Mouse (Mus musculus): ENCODE results near the gene Frmd4a. TPM values are rescaled to one million over a fixed set of nuclear protein-coding genes. Genes with fewer than 3 reads are reported as not detected.
A peak's percentile ranks its signal among the peaks of the same experiment; 100 is the strongest.
"Not testable (repeated sequence)": the region's sequence is repeated elsewhere in the genome, so short reads cannot be mapped to it uniquely, and the experiment has no call there.

The Frmd4a gene
- polyA plus RNA-seq, 1 experiment from 2014 or later = 72.7 TPM

DNA sequence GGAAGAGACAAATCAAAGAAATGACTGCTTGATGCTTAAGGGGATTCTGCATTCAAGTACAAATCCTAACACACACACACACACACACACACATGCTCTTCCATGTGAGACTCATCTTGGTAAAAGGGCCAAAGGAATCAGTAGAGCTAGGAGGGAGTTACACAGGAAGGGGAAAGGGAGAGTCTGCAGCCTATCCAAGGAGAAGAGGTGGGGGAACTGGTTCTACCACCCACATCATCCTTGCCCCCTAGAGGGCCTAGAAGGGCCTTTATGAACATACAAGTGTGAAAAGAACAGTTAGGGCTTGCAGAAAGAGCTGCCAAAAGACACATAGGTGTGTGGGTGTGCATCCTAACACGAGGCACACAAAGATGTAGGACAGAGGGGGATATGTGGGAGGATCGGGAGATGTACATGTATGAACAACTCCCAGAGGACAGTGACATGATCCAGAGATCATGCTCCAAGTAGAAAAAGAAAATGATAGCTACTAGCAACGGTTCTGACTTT, 576.4 kb downstream of the Frmd4a start:
- WGBS = 91% methylated on average over 3 of the region's 3 CpGs
- no peak for ATAC-seq (replicated peaks)
- H3K36me3 ChIP-seq = peaks cover 64% of the 10 kb centered on the region

DNA sequence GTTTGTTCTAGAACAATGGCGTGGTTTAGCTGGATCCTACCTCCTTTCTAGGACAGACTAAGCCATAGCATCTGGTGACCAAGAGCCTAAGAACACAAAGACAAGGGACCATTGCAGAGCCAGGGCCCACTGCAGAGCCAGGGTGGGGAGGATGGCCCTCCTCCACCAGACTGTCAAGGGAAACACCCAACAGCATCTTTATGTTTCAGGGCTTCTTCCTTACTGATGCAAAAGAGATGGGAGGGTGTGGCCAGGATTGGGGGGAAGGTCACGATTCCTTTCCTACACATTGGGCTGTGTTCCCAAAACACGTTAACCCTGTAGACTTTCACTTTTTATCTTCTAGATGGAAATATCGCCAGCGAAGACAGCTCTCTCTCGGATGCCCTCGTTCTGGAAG, 579.5 kb downstream of the Frmd4a start:
- ATAC-seq (replicated peaks) = no peak
- H3K27me3 ChIP-seq = no peaks in the 10 kb centered on the region
- peaks cover 21% of the 10 kb centered on the region for H3K4me1 ChIP-seq
- 0 out of 2 replicates have a peak overlapping the region, but pooled peaks have one; percentile 35 for H3K27ac ChIP-seq (replicated peaks)
- no peaks in the 10 kb centered on the region for H3K9me3 ChIP-seq
- WGBS = 88% methylated on average over 7 of the region's 7 CpGs
- no peak overlapping the region for H3K4me2 ChIP-seq (replicated peaks)
- no peak overlapping the region for H3K4me3 ChIP-seq
- no peak overlapping the region for H3K9ac ChIP-seq (replicated peaks)
- H3K36me3 ChIP-seq = peaks cover 41% of the 10 kb centered on the region

More for the DNA sequence above, 576.4 kb downstream of the Frmd4a start:
- H3K4me2 ChIP-seq (replicated peaks) = no peak overlapping the region
- no peak overlapping the region for H3K9ac ChIP-seq (replicated peaks)
- no peaks in the 10 kb centered on the region for H3K27me3 ChIP-seq
- H3K4me1 ChIP-seq = 0 out of 2 replicates have a peak, but pooled peaks cover 6% of the 10 kb centered on the region
- no peaks in the 10 kb centered on the region for H3K9me3 ChIP-seq
- no peak overlapping the region for H3K27ac ChIP-seq (replicated peaks)
- H3K4me3 ChIP-seq = no peak overlapping the region

DNA sequence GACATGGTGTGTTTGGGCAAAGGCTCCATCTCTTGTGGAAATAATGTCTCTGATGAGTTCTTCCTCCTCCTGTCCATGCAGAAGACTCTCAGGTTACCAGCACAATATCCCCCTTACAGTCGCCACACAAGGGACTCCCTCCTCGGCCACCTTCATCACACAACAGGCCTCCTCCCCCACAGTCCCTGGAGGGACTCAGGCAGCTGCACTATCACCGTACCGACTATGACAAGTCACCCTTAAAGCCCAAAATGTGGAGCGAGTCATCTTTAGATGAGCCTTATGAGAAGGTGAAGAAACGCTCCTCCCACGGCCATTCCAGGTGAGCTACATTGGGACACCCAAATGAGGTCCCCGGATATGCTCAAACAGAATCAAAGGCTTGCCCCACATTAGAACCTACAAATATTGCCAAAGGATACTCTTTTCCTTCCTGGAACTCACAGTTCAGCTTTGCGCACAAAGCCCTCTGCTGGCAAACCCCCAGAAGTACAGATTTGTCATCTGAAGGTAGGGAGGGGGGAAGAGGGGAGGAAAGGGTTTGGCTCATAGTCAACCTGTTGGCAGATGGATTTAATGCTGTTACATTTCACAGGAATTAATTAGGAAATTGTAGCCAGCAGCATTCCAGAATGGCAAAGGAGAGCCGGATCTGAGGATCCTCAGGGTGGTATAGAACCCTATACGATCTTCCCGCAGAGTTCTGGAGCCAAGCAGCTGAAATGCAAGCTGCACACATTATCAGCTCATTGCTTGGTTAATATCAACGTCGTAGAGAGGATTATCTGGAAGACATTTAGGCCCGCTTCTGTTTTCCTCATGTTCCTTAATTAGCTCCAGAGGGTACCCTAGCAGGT, 583.7 kb downstream of the Frmd4a start:
- H3K27ac ChIP-seq (replicated peaks) = peak overlapping the region; percentile 62
- H3K4me1 ChIP-seq = peaks cover 23% of the 10 kb centered on the region
- H3K9me3 ChIP-seq = no peaks in the 10 kb centered on the region
- no peak overlapping the region for H3K9ac ChIP-seq (replicated peaks)
- H3K4me3 ChIP-seq = no peak overlapping the region
- WGBS = 43% methylated on average over 15 of the region's 15 CpGs
- no peaks in the 10 kb centered on the region for H3K27me3 ChIP-seq
- H3K36me3 ChIP-seq = peaks cover 54% of the 10 kb centered on the region
- H3K4me2 ChIP-seq (replicated peaks) = no peak overlapping the region
- peak; percentile 68 for ATAC-seq (replicated peaks)

DNA sequence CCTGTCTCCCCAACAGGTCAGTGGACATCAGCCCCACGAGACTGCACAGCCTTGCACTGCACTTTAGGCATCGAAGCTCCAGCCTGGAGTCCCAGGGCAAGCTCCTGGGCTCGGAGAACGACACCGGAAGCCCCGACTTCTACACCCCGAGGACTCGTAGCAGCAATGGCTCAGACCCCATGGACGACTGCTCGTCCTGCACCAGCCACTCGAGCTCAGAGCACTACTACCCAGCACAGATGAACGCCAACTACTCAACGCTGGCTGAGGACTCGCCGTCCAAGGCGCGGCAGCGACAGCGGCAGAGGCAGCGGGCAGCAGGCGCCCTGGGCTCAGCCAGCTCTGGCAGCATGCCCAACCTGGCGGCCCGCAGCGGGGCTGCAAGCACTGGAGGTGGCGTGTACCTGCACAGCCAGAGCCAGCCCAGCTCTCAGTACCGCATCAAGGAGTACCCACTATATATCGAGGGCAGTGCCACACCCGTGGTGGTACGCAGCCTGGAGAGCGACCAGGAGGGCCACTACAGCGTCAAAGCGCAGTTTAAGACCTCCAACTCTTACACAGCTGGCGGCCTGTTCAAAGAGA, 585.9 kb downstream of the Frmd4a start:
- no peak overlapping the region for H3K4me3 ChIP-seq
- H3K4me1 ChIP-seq = peaks cover 23% of the 10 kb centered on the region
- ATAC-seq (replicated peaks) = no peak
- H3K27ac ChIP-seq (replicated peaks) = no peak overlapping the region
- no peaks in the 10 kb centered on the region for H3K9me3 ChIP-seq
- no peak overlapping the region for H3K4me2 ChIP-seq (replicated peaks)
- H3K36me3 ChIP-seq = peaks cover 62% of the 10 kb centered on the region
- no peak overlapping the region for H3K9ac ChIP-seq (replicated peaks)
- WGBS = 89% methylated on average over 33 of the region's 33 CpGs
- no peaks in the 10 kb centered on the region for H3K27me3 ChIP-seq

DNA sequence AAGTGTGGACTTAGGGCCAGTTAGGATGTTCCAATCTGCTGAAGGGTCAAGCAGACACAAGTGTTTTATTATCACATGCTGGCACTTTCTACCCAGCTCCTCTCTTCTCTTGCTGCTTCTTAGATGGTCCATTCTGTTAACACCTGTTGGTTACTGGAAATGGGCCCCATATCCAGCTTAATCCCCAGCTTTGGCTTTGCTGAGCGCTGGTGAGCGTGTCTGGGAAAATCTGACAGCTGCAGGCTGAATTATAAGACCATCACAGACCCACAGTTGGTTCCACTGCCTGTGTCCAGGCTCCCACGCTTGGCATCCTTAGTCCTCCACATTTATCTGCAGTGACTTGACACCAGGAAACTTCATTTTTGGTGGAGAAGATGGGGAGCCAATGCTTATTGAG, 589.0 kb downstream of the Frmd4a start:
- no peaks in the 10 kb centered on the region for H3K9me3 ChIP-seq
- no peaks in the 10 kb centered on the region for H3K27me3 ChIP-seq
- no peak overlapping the region for H3K9ac ChIP-seq (replicated peaks)
- ATAC-seq (replicated peaks) = no peak
- no peak overlapping the region for H3K27ac ChIP-seq (replicated peaks)
- 94% methylated on average over 3 of the region's 3 CpGs for WGBS
- no peak overlapping the region for H3K4me3 ChIP-seq
- H3K4me2 ChIP-seq (replicated peaks) = no peak overlapping the region
- peaks cover 11% of the 10 kb centered on the region for H3K4me1 ChIP-seq
- H3K36me3 ChIP-seq = peaks cover 87% of the 10 kb centered on the region

DNA sequence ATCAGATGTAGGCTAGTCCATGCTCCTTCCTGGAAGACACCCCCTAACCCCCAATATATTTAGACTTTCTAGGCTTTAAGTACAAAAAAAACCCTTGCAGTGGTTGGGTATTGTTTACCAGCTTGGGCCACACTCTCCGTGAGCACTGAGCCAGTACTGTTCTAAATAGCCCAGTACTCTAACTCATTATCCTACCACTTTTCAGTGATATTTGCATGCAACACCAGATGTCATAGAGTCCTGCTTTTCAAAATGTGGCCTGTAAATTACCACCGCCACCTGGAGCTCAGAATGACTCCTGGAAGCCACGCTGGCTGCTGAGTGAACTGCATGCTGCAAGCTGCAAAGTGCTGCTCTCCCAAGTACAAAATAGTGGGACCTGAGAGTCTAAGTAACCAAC, 590.7 kb downstream of the Frmd4a start:
- H3K4me1 ChIP-seq = peaks cover 3% of the 10 kb centered on the region; the same call in 1 of the 2 replicates
- H3K27ac ChIP-seq (replicated peaks) = no peak overlapping the region; the same call in 1 of the 2 replicates
- no peak overlapping the region for H3K4me2 ChIP-seq (replicated peaks)
- ATAC-seq (replicated peaks) = peak; percentile 57
- 50% methylated on average over 3 of the region's 3 CpGs for WGBS
- peaks cover 91% of the 10 kb centered on the region for H3K36me3 ChIP-seq
- no peak overlapping the region for H3K9ac ChIP-seq (replicated peaks)
- no peaks in the 10 kb centered on the region for H3K9me3 ChIP-seq
- H3K27me3 ChIP-seq = no peaks in the 10 kb centered on the region
- no peak overlapping the region for H3K4me3 ChIP-seq

DNA sequence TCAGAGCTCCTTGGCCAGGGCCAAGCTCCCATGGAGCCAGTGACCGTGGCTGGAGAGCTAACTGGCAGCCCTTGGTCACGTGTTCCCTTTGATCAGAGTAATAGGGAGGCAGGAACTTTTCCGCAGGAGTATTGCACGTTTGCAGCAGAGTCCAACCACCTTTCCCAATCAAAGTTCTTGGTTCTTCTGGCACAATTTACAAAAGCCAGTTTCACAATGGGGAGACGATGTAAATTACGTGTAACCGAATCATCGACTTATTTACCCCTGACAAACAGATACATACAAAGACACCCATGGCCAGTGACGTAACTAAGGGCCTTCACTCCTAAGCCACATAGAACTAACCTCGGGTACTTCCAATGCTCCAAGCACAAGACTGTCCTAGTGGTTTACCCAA, 591.9 kb downstream of the Frmd4a start:
- Histone ChIP-seq H3K27ac (replicated peaks) (no peak overlapping the region), H3K4me1 (peaks cover 3% of the 10 kb centered on the region; the same call in 1 of the 2 replicates), H3K27me3 (no peaks in the 10 kb centered on the region), H3K4me2 (replicated peaks) (no peak overlapping the region), H3K4me3 (no peak overlapping the region), H3K36me3 (peaks cover 84% of the 10 kb centered on the region), H3K9ac (replicated peaks) (no peak overlapping the region), H3K9me3 (no peaks in the 10 kb centered on the region)
- ATAC-seq (replicated peaks) = no peak
- 85% methylated on average over 10 of the region's 10 CpGs for WGBS

DNA sequence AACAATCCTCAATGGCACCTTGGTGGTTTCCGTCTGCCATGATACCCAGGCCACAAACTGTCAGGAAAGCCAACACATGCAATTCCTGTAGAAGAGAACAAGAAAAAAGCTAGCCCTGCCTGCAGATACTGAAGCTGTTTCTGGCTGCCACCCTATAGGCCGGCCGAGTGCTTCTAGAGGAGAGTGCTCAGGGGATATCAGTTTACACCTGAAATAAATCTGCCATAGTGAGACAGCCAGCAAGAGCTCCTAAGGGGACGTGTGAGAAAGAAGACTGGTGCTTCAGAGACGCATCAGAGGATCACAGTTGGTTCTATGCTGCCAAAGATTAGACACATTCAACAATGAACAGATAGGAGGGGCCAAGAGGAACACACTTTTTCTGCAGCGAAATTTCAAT, 593.8 kb downstream of the Frmd4a start:
- Histone ChIP-seq H3K9me3 (no peaks in the 10 kb centered on the region), H3K36me3 (peaks cover 67% of the 10 kb centered on the region)
- WGBS = 83% methylated on average over 6 of the region's 6 CpGs

DNA sequence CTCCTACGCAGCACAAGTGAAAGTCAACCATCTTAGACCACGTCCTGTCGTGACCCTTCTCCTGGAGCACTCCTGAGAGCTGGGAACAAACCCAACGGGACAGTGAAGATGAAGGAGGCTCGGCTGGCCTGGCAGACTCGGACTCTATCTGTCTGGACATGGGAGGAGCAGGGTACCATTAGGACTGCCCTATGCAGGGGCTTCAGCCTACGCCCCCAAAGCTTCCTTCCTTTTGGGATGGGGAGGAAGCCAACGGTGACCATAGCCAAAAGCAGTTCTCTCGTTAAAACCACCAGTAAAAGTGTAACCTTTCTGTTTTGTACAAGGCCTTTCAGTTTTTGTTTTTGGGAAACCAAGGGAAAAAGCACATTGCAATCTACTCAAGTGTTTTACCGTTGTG, 594.2 kb downstream of the Frmd4a start:
- peaks cover 3% of the 10 kb centered on the region; the same call in 1 of the 2 replicates for H3K4me1 ChIP-seq
- no peak overlapping the region for H3K4me2 ChIP-seq (replicated peaks)
- no peak overlapping the region for H3K27ac ChIP-seq (replicated peaks)
- no peak for ATAC-seq (replicated peaks)
- no peak overlapping the region for H3K9ac ChIP-seq (replicated peaks)
- peaks cover 63% of the 10 kb centered on the region for H3K36me3 ChIP-seq
- H3K27me3 ChIP-seq = no peaks in the 10 kb centered on the region
- no peaks in the 10 kb centered on the region for H3K9me3 ChIP-seq
- WGBS = 85% methylated on average over 10 of the region's 10 CpGs
- no peak overlapping the region for H3K4me3 ChIP-seq

More for the DNA sequence above, 593.8 kb downstream of the Frmd4a start:
- H3K4me3 ChIP-seq = no peak overlapping the region
- H3K27ac ChIP-seq (replicated peaks) = no peak overlapping the region
- H3K9ac ChIP-seq (replicated peaks) = no peak overlapping the region
- no peak overlapping the region for H3K4me2 ChIP-seq (replicated peaks)
- peaks cover 3% of the 10 kb centered on the region; the same call in 1 of the 2 replicates for H3K4me1 ChIP-seq
- H3K27me3 ChIP-seq = no peaks in the 10 kb centered on the region
- no peak for ATAC-seq (replicated peaks)

DNA sequence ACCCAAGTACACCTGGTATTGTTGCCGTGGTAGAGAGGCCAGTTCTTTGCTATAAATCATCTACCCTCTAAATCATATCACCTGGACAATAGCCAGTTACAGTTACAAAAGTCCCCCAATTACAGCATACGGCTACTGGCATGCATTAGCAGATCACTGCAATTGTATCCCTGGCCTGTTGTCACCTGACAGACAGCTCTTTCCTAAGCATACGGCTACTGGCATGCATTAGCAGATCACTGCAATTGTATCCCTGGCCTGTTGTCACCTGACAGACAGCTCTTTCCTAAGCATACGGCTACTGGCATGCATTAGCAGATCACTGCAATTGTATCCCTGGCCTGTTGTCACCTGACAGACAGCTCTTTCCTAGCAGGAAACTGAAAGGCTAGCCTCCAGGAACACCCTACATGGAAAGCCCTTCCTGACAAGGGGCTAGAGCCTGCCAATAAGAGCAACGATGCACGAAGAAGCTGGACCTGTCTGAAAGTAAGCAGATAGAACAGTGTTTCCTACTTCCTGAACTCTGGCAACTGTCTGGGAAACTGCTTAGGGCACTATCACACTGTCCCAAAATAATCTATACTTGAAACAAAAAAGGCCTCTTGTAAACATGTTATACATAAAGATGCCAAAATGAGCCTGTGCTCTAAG, 596.9 kb downstream of the Frmd4a start:
- H3K9me3 ChIP-seq; H3K27me3 ChIP-seq; H3K4me1 ChIP-seq; H3K9ac ChIP-seq (replicated peaks); H3K4me2 ChIP-seq (replicated peaks); H3K4me3 ChIP-seq: not testable (repeated sequence)
- 42% methylated on average over 6 of the region's 6 CpGs for WGBS
- Histone ChIP-seq H3K36me3 (peaks cover 38% of the 10 kb centered on the region), H3K27ac (replicated peaks) (peak overlapping the region; percentile 66)
- ATAC-seq (replicated peaks) = peak; percentile 83

DNA sequence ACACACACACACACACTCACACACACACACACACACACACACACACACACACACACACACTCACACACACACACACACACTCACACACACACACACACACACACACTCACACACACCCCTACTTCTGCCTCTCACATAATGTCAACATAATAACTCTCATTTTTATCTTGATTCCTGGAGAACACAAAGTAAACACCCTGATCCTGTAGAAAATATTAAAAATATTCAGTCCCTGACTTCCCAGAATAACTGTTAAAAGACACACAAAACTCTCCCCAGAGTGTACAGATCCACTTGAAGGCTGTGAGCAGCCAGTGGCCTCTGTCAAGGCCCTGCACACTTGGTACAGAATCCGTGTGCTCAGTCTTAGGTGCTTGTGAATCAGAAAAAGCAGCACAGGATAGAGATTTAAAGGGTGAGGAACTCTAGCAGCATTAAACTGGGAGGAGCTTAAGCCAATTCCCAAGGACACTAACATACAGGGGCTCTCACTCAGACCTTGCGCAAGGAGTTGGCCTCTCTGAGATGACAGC, 597.6 kb downstream of the Frmd4a start:
- Histone ChIP-seq H3K4me1 (no peaks in the 10 kb centered on the region), H3K9ac (replicated peaks) (no peak overlapping the region), H3K9me3 (no peaks in the 10 kb centered on the region), H3K4me2 (replicated peaks) (no peak overlapping the region), H3K4me3 (no peak overlapping the region), H3K36me3 (peaks cover 31% of the 10 kb centered on the region), H3K27ac (replicated peaks) (no peak overlapping the region), H3K27me3 (no peaks in the 10 kb centered on the region)
- WGBS = 84% methylated on average over 2 of the region's 2 CpGs
- ATAC-seq (replicated peaks) = peak; percentile 51; the same call in 1 of the 2 replicates

DNA sequence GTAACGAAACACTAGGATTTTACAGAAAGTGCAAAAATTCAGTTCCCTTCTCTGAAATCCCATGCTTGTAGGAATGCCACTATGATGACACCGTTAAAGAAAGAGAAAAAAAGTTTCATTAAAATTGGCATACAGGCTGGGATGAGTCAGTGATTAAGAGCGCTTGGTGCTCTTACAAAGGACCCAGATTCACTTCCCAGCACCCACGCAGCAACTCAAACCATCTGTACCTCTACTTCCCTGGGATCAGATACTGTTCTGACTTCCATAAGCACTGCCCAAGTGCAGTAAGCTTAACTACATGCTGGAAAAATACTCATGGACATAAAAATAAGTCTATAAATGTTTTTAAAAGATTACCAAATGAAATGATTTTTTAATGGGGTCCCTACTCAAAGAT, 599.5 kb downstream of the Frmd4a start:
- no peak overlapping the region for H3K9ac ChIP-seq (replicated peaks)
- H3K36me3 ChIP-seq = peaks cover 15% of the 10 kb centered on the region
- no peaks in the 10 kb centered on the region for H3K9me3 ChIP-seq
- 88% methylated on average over 4 of the region's 4 CpGs for WGBS
- H3K4me2 ChIP-seq (replicated peaks) = no peak overlapping the region
- no peak for ATAC-seq (replicated peaks)
- no peak overlapping the region for H3K27ac ChIP-seq (replicated peaks)
- no peak overlapping the region for H3K4me3 ChIP-seq
- H3K4me1 ChIP-seq = no peaks in the 10 kb centered on the region
- H3K27me3 ChIP-seq = no peaks in the 10 kb centered on the region
